In the genomic region with DNA sequence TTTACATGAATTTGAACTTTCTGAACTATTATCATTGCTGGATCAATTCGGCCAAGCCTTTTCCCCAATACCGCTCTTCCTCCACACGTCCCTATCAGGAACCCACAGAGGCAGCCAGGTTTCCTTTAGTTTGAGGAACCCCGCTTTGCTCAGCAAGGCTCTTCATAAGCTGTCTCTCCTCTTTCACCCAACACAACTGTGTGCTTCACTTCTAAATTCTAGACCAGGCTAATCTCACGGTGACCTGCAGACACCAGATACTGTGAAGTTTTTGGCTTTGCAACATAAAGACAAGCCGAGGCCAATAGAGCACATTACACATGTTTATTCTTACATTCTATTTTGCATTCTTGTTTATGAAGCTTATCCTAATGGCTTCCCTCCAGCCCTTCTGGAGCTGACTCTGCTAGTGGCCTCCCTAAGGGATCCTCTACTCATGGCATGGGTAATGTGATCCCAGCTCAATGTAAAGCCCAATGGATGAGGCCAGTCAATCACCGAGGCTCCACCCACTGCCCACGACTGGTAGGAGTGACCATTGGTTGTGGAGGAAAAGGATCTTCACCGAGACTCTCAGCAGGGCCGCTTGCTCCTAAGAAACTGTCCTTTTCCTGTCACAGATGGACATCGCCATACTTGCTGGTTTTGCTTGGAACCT, we compare ENCODE assay signal across 16 mouse cellular contexts.
DNase-seq lines count a peak whose midpoint lies in the region; ATAC-seq lines count a peak whose summit lies in the region.
"Had no signal": no experiment of that assay in that cellular context is flagged by ENCODE, and none has a peak within 500 bp of the region (broad histone marks: within the 10 kb centered on the region; RNA-seq: fewer than 3 reads in every experiment).

No protein-coding gene starts in this region.

- 78% methylated on average over 11 of the region's 11 CpGs for WGBS in forebrain, embryonic 10.5 days
- 76% methylated on average over 11 of the region's 11 CpGs for WGBS in forebrain, embryonic 14.5 days
- WGBS in liver, embryonic 13.5 days (ENCODE audit: insufficient replicate concordance): 21% methylated on average over 11 of the region's 11 CpGs

- no peak overlapping the region for H3K9ac ChIP-seq in forebrain, embryonic 14.5 days (ENCODE audit: low read length)
- peak overlapping the region; percentile 44; the same call in 1 of the 2 replicates for H3K9ac ChIP-seq in liver, embryonic 13.5 days

- peak; percentile 8 for DNase-seq in forebrain, embryonic 10.5 days (ENCODE audit: extremely low spot score, low spot score)
- no peak for DNase-seq in forebrain, embryonic 14.5 days (ENCODE audit: low spot score)
- peak; percentile 95 for DNase-seq in 416B (ENCODE audit: low read depth)
- peak; percentile 36 for DNase-seq in c-Kit-positive CD71-positive TER-119-positive erythroid progenitor cells, embryonic 14.5 days (ENCODE audit: low spot score)
- peak; percentile 26 for DNase-seq in liver, embryonic 13.5 days
- DNase-seq in ovary, adult 18-20 months (ENCODE audit: low spot score): no peak
- DNase-seq in gastrocnemius, postnatal 36 days: no peak
- no peak for DNase-seq in cerebellum, postnatal 14 days
- DNase-seq: cerebellum, adult 18-20 months; heart, postnatal 36 days; layer of hippocampus, postnatal 36 days; right cerebral cortex, postnatal 4 days had no signal

- no peaks in the 10 kb centered on the region for H3K9me3 ChIP-seq in forebrain, embryonic 10.5 days
- H3K9me3 ChIP-seq in forebrain, embryonic 14.5 days (replicated peaks; ENCODE audit: control insufficient read depth, low read length): no peaks in the 10 kb centered on the region
- no peaks in the 10 kb centered on the region for H3K9me3 ChIP-seq in liver, embryonic 13.5 days (replicated peaks)
- H3K9me3 ChIP-seq: midbrain, embryonic 10.5 days had no signal

- H3K27ac ChIP-seq in forebrain, embryonic 10.5 days: no peak overlapping the region
- H3K27ac ChIP-seq in forebrain, embryonic 14.5 days (ENCODE audit: low read depth, low read length): no peak overlapping the region
- H3K27ac ChIP-seq in liver, embryonic 13.5 days: peak overlapping the region; percentile 83
- H3K27ac ChIP-seq: midbrain, embryonic 10.5 days had no signal

- intact Hi-C loops in gastrocnemius, postnatal 36 days (cut with DNase I): no loop called here

- ATAC-seq in forebrain, embryonic 14.5 days: no peak
- ATAC-seq in liver, embryonic 13.5 days (ENCODE audit: low read depth): peak; percentile 79
- ATAC-seq: intestine, postnatal 0 days had no signal

- no peaks in the 10 kb centered on the region for H3K36me3 ChIP-seq in forebrain, embryonic 10.5 days (replicated peaks)
- no peaks in the 10 kb centered on the region for H3K36me3 ChIP-seq in forebrain, embryonic 14.5 days (ENCODE audit: control insufficient read depth, insufficient read depth, low read length)
- H3K36me3 ChIP-seq in liver, embryonic 13.5 days: no peaks in the 10 kb centered on the region
- H3K36me3 ChIP-seq: midbrain, embryonic 10.5 days had no signal

- H3K27me3 ChIP-seq in forebrain, embryonic 10.5 days (ENCODE audit: poor library complexity, severe bottlenecking): no peaks in the 10 kb centered on the region
- H3K27me3 ChIP-seq in forebrain, embryonic 14.5 days (replicated peaks; ENCODE audit: control insufficient read depth, insufficient read depth, low read length): no peaks in the 10 kb centered on the region
- H3K27me3 ChIP-seq in liver, embryonic 13.5 days: no peaks in the 10 kb centered on the region

- no peak overlapping the region for H3K4me2 ChIP-seq in forebrain, embryonic 14.5 days (ENCODE audit: low read length)
- peak overlapping the region; percentile 35 for H3K4me2 ChIP-seq in liver, embryonic 13.5 days
- H3K4me2 ChIP-seq: heart, embryonic 11.5 days had no signal

- H3K4me3 ChIP-seq in forebrain, embryonic 10.5 days: no peak overlapping the region
- H3K4me3 ChIP-seq in forebrain, embryonic 14.5 days (ENCODE audit: low read depth, low read length): no peak overlapping the region
- H3K4me3 ChIP-seq in liver, embryonic 13.5 days (replicated peaks): no peak overlapping the region
- H3K4me3 ChIP-seq: midbrain, embryonic 10.5 days; myocyte had no signal

- H3K4me1 ChIP-seq in forebrain, embryonic 10.5 days: no peaks in the 10 kb centered on the region
- H3K4me1 ChIP-seq in forebrain, embryonic 14.5 days (ENCODE audit: control insufficient read depth, insufficient read depth, low read length): no peaks in the 10 kb centered on the region
- H3K4me1 ChIP-seq in liver, embryonic 13.5 days (replicated peaks): peaks cover 39% of the 10 kb centered on the region
- H3K4me1 ChIP-seq: midbrain, embryonic 10.5 days had no signal

Comparison
In these comparisons a context has a peak if more than half of its experiments do, and no peak if none do; other contexts are left out.
1. DNase-seq: peak in forebrain, embryonic 10.5 days (single experiment), 416B (single experiment), c-Kit-positive CD71-positive TER-119-positive erythroid progenitor cells, embryonic 14.5 days (single experiment) and liver, embryonic 13.5 days (single experiment); none in forebrain, embryonic 14.5 days (single experiment), ovary, adult 18-20 months (single experiment), gastrocnemius, postnatal 36 days (0 of 2) and cerebellum, postnatal 14 days (0 of 2).